Mouse (Mus musculus): ENCODE measurements around the gene Zfp384.
"Not testable (repeated sequence)": the region's sequence is repeated elsewhere in the genome, so short reads cannot be mapped to it uniquely, and the experiment has no call there.

Gene Zfp384

GRCm38 (mm10) chr6:125017682-125018081, 8.7 kb downstream of the Zfp384 start:
- no peak for DNase-seq (ENCODE audit: low spot score)

- DNase-seq (ENCODE audit: low spot score) = peak; percentile 82
These were observed 21.6 kb downstream of the Zfp384 start for GRCm38 (mm10) chr6:125030532-125030931.

GRCm38 (mm10) chr6:125031604-125032003, 22.7 kb downstream of the Zfp384 start:
- DNase-seq (ENCODE audit: low spot score) = no peak

- DNase-seq (ENCODE audit: low spot score) = no peak
These were observed 29.7 kb downstream of the Zfp384 start for GRCm38 (mm10) chr6:125038666-125039065.

GRCm38 (mm10) chr6:125039131-125039530, 30.2 kb downstream of the Zfp384 start:
- no peak for DNase-seq (ENCODE audit: low spot score)

GRCm38 (mm10) chr6:125039533-125040153, 30.7 kb downstream of the Zfp384 start, which contains the start of gene Ing4:
Gene Ing4, plus strand, starts transcription at chr6:125039760.
- peak; percentile 90 for DNase-seq (ENCODE audit: low spot score)

GRCm38 (mm10) chr6:125040221-125040620, 31.3 kb downstream of the Zfp384 start:
- DNase-seq (ENCODE audit: low spot score) = no peak

- no peak for DNase-seq (ENCODE audit: low spot score)
These were observed 32.1 kb downstream of the Zfp384 start for GRCm38 (mm10) chr6:125041047-125041446.

GRCm38 (mm10) chr6:125042081-125042480, 33.1 kb downstream of the Zfp384 start:
- DNase-seq (ENCODE audit: low spot score) = no peak

- DNase-seq (ENCODE audit: low spot score) = peak; percentile 92
These were observed 37.7 kb downstream of the Zfp384 start for GRCm38 (mm10) chr6:125046691-125047090.

- DNase-seq (ENCODE audit: low spot score) = no peak
These were observed 40.7 kb downstream of the Zfp384 start, which contains the start of gene Acrbp for GRCm38 (mm10) chr6:125049678-125050077. Gene Acrbp, plus strand, starts transcription at chr6:125049689.

GRCm38 (mm10) chr6:125051237-125051636, 42.3 kb downstream of the Zfp384 start:
- DNase-seq (ENCODE audit: low spot score) = peak; percentile 64

GRCm38 (mm10) chr6:125061493-125061892, 52.5 kb downstream of the Zfp384 start:
- DNase-seq (ENCODE audit: low spot score) = no peak

GRCm38 (mm10) chr6:125062511-125062910, 53.6 kb downstream of the Zfp384 start:
- DNase-seq (ENCODE audit: low spot score) = no peak

GRCm38 (mm10) chr6:125063906-125064305, 55.0 kb downstream of the Zfp384 start:
- DNase-seq (ENCODE audit: low spot score) = no peak

GRCm38 (mm10) chr6:125065223-125065622, 56.3 kb downstream of the Zfp384 start:
- DNase-seq (ENCODE audit: low spot score) = not testable (repeated sequence)

GRCm38 (mm10) chr6:125067571-125067995, 58.6 kb downstream of the Zfp384 start, which contains the start of gene Lpar5:
Gene Lpar5, plus strand, starts transcription at chr6:125067920.
- no peak for DNase-seq (ENCODE audit: low spot score)

GRCm38 (mm10) chr6:125071170-125071895, 62.4 kb downstream of the Zfp384 start:
- DNase-seq (ENCODE audit: low spot score) = no peak

GRCm38 (mm10) chr6:125071896-125072279, 62.9 kb downstream of the Zfp384 start:
- peak; percentile 63 for DNase-seq (ENCODE audit: low spot score)

- DNase-seq (ENCODE audit: low spot score) = no peak
These were observed 64.9 kb downstream of the Zfp384 start for GRCm38 (mm10) chr6:125073825-125074224.

- DNase-seq (ENCODE audit: low spot score) = no peak
These were observed 72.4 kb downstream of the Zfp384 start for GRCm38 (mm10) chr6:125081394-125081793.

- peak; percentile 96 for DNase-seq (ENCODE audit: low spot score)
These were observed 73.0 kb downstream of the Zfp384 start for GRCm38 (mm10) chr6:125081797-125082560.

Measured in testis, postnatal 10 days (tissue).